Mouse (Mus musculus): Measurements from ENCODE around the gene Nsfl1c. TPM values are rescaled to one million over a fixed set of nuclear protein-coding genes. Genes with fewer than 3 reads are reported as not detected.

The Nsfl1c gene
- total and polyA plus RNA-seq, 3 experiments, result 87.8 to 231 (median 165) TPM

GRCm38 (mm10) chr2:151528066-151528465 is 34.1 kb downstream of the Nsfl1c start:
- H3K79me2 ChIP-seq (replicated peaks; ENCODE audit: control insufficient read depth, extremely low read depth, insufficient read depth, poor library complexity, severe bottlenecking), result no peaks in the 10 kb centered on the region
- TF ChIP-seq CHD1 (IDR thresholded peaks at IDR 0.05; ENCODE audit: low read depth, low read length), result no peak
- no peak for TF ChIP-seq CHD2 (IDR thresholded peaks at IDR 0.05; ENCODE audit: low read length)
- no peak overlapping the region for H3K27ac ChIP-seq (ENCODE audit: insufficient read depth, low read depth)
- in situ Hi-C loops (cut with MboI; ENCODE audit: low pct_ligation_motif_present, low pct_unique_long_range_greater_than_20kb, low sequenced_read_pairs), result no loop called here
- peaks cover 0 to 4% of the 10 kb centered on the region in 2 experiments; a peak in 2 of 4 replicates for H3K4me1 ChIP-seq (ENCODE audit: control insufficient read depth in 1 of 2, insufficient read depth in 2 of 2)
- no peak for DNase-seq (ENCODE audit: extremely low read depth)
- H3K4me2 ChIP-seq (ENCODE audit: insufficient read depth, low read depth, poor library complexity, severe bottlenecking), result no peak overlapping the region
- no peak overlapping the region for H3K9ac ChIP-seq (ENCODE audit: insufficient read depth, low read depth)
- H3K36me3 ChIP-seq (replicated peaks in 1 of 2; ENCODE audit: control insufficient read depth in 1 of 2, insufficient read depth in 1 of 2, low read length in 1 of 2), result peaks cover 0 to 8% of the 10 kb centered on the region in 2 experiments
- dilution Hi-C loops (cut with MboI; ENCODE audit: extremely low pct_ligation_motif_present, extremely low pct_unique_long_range_greater_than_20kb, low sequenced_read_pairs), result no loop called here
- H3K9me3 ChIP-seq (replicated peaks; ENCODE audit: low read length), result no peaks in the 10 kb centered on the region
- no peak overlapping the region for H3K4me3 ChIP-seq (replicated peaks in 1 of 3; ENCODE audit: low read depth in 2 of 3, low read length in 2 of 3, poor library complexity in 1 of 3)
- no peaks in the 10 kb centered on the region for H3K27me3 ChIP-seq (replicated peaks)

DNA sequence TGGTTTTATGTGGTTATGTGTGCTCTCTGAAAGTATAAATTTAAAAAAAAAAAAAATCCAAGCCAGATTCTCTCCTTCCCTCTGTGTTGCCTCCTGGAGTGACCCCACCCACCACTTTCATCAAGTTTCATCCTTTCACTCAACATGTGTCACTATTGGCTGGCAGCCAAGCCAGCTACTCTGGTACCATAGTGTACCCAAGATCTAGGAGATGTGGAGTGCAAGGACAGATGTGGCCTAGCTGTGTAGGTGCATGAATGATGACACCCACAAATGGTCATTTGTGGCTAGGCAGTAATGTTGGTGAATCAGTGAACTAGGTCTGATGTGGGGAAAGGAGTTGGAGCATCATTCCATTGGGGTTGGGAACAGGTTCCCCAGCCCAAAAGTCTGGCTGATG is 35.2 kb downstream of the Nsfl1c start:
- no peak overlapping the region for H3K4me3 ChIP-seq (replicated peaks in 1 of 3; ENCODE audit: low read depth in 2 of 3, low read length in 2 of 3, poor library complexity in 1 of 3)
- H3K27me3 ChIP-seq (replicated peaks), result no peaks in the 10 kb centered on the region
- H3K4me2 ChIP-seq (ENCODE audit: insufficient read depth, low read depth, poor library complexity, severe bottlenecking), result no peak overlapping the region
- no peaks in the 10 kb centered on the region for H3K9me3 ChIP-seq (replicated peaks; ENCODE audit: low read length)
- in situ Hi-C loops (cut with MboI; ENCODE audit: low pct_ligation_motif_present, low pct_unique_long_range_greater_than_20kb, low sequenced_read_pairs) (no loop called here), dilution Hi-C loops (cut with MboI; ENCODE audit: extremely low pct_ligation_motif_present, extremely low pct_unique_long_range_greater_than_20kb, low sequenced_read_pairs) (no loop called here)
- H3K79me2 ChIP-seq (replicated peaks; ENCODE audit: control insufficient read depth, extremely low read depth, insufficient read depth, poor library complexity, severe bottlenecking), result no peaks in the 10 kb centered on the region
- H3K36me3 ChIP-seq (replicated peaks in 1 of 2; ENCODE audit: control insufficient read depth in 1 of 2, insufficient read depth in 1 of 2, low read length in 1 of 2), result peaks cover 0 to 8% of the 10 kb centered on the region in 2 experiments
- DNase-seq (ENCODE audit: extremely low read depth), result no peak
- no peak overlapping the region for H3K9ac ChIP-seq (ENCODE audit: insufficient read depth, low read depth)
- peaks cover 7 to 14% of the 10 kb centered on the region in 2 experiments for H3K4me1 ChIP-seq (ENCODE audit: control insufficient read depth in 1 of 2, insufficient read depth in 2 of 2)
- TF ChIP-seq MAZ (IDR thresholded peaks at IDR 0.05; ENCODE audit: low read depth, low read length), result no peak
- no peak for TF ChIP-seq USF1 (IDR thresholded peaks at IDR 0.05; ENCODE audit: low read depth, low read length)
- no peak for TF ChIP-seq JUND (conservative IDR thresholded peaks at IDR 0.05; ENCODE audit: low read depth, low read length)
- no peak for TF ChIP-seq HCFC1 (IDR thresholded peaks at IDR 0.05; ENCODE audit: low read depth, low read length)
- TF ChIP-seq SMC3 (IDR thresholded peaks at IDR 0.05; ENCODE audit: low read depth, low read length), result no peak
- TF ChIP-seq MYC (IDR thresholded peaks at IDR 0.05; ENCODE audit: low read depth, low read length), result no peak
- TF ChIP-seq EP300 (IDR thresholded peaks at IDR 0.05; ENCODE audit: low read length), result no peak
- TF ChIP-seq ZKSCAN1 (IDR thresholded peaks at IDR 0.05; ENCODE audit: borderline replicate concordance, low read depth, low read length), result no peak
- TF ChIP-seq RCOR1 (conservative IDR thresholded peaks at IDR 0.05; ENCODE audit: low read depth, low read length), result no peak
- no peak for TF ChIP-seq BHLHE40 (IDR thresholded peaks at IDR 0.05; ENCODE audit: low read depth, low read length)
- TF ChIP-seq ZC3H11A (IDR thresholded peaks at IDR 0.05; ENCODE audit: low read depth, low read length), result no peak
- no peak for TF ChIP-seq ZMIZ1 (IDR thresholded peaks at IDR 0.05; ENCODE audit: low read depth, low read length)
- H3K27ac ChIP-seq (ENCODE audit: insufficient read depth, low read depth), result no peak overlapping the region

Measured in CH12.LX (cell line).